Mouse (Mus musculus): ENCODE measurements at regions not wholly inside any gene's neighbourhood (a gene's known extent, or its start where the extent isn't known, plus 50 kb on each side); places are given as distances from the start of the nearest gene placed in this dataset.

DNA sequence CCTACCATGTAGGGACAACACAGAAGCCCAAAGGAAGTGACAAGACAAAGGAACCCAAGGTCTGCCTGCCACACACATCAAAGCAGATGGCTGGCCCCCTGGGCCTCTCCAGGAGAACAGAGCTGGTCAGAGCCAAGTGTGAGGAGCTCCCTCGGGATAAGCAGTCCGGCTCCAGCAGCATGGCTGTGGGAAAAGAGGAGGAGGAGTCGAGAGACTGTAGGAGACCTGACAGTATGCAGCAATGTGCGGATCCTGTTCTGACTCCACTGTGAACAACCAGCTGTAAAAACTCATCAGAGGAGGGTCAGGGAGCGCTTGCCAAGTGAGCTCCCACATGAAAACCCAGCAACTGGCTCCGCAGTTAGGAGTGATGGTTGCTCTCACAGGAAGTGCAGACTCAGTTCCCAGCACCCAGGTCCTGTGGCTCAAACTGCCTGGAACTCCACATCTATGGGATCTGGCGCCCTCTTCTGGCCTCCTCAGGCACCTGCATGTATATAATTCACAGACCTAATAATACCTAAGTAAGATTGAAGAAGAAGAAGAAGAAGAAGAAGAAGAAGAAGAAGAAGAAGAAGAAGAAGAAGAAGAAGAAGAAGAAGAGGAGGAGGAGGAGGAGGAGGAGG is 79.3 kb upstream of the Errfi1 start:
- TF ChIP-seq CTCF (IDR thresholded peaks at IDR 0.05; ENCODE audit: extremely low read depth, insufficient read length, insufficient replicate concordance, low read depth, low read length), result peak; percentile 38; the same call in 1 of the 2 replicates
- TF ChIP-seq POLR2A (IDR thresholded peaks at IDR 0.05; ENCODE audit: low read depth, low read length), result no peak
